17 mouse cellular contexts compared by ENCODE assay signal in the genomic region with DNA sequence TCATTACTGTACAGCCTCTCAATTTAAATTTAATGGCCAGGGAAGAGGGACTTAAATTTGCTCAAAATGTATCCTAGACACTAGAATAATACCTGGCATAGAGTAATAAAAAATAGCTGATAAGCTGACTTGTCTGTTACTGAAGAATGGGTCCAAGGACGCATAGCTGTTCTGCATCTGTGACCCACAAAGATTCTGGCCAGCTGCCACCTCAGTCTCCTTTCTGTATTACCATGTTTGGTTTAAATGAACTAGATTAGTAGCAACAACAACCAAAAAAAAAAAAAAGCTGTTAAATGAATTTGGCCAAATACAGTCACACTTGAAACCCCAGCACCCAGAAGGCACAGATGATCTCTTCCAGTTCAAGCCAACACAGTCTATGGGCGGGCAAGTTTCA. TPM values are rescaled to one million over a fixed set of nuclear protein-coding genes. Genes with fewer than 3 reads are reported as not detected.
DNase-seq lines count a peak whose midpoint lies in the region; ATAC-seq and TF ChIP-seq lines count a peak whose summit lies in the region.
"Had no signal": no experiment of that assay in that cellular context is flagged by ENCODE, and none has a peak within 500 bp of the region (broad histone marks: within the 10 kb centered on the region; RNA-seq: fewer than 3 reads in every experiment).

No protein-coding gene starts in this region.

- TF ChIP-seq CTCF in hindbrain, postnatal 0 days (IDR thresholded peaks at IDR 0.05; ENCODE audit: low read depth), result no peak

- no peak overlapping the region for H3K4me3 ChIP-seq in hindbrain, postnatal 0 days (ENCODE audit: low read length)
- H3K4me3 ChIP-seq: forebrain, embryonic 12.5 days; heart, embryonic 15.5 days; limb, embryonic 15.5 days; midbrain, embryonic 15.5 days had no signal

- peak; percentile 14 to 17 for DNase-seq in cerebellum, adult 18-20 months
- DNase-seq in kidney, postnatal 10 days, result peak; percentile 65
- no peak for DNase-seq in kidney, adult 11 months
- peak; percentile 10 for DNase-seq in right cerebral cortex, postnatal 14 days
- DNase-seq in right cerebral cortex, adult 2 months (ENCODE audit: low spot score in 2 of 2), result no peak
- DNase-seq in hindbrain, postnatal 0 days (ENCODE audit: low spot score), result no peak
- no peak for DNase-seq in cerebellum, postnatal 14 days
- DNase-seq: right cerebral cortex, postnatal 25 days; thymus, postnatal 4 days had no signal

- H3K27me3 ChIP-seq in hindbrain, postnatal 0 days (ENCODE audit: insufficient read depth, low read length), result no peaks in the 10 kb centered on the region
- H3K27me3 ChIP-seq: forebrain, embryonic 12.5 days; heart, embryonic 15.5 days; limb, embryonic 15.5 days; midbrain, embryonic 15.5 days had no signal

- no peaks in the 10 kb centered on the region for H3K4me1 ChIP-seq in hindbrain, postnatal 0 days (ENCODE audit: insufficient read depth, low read length)
- H3K4me1 ChIP-seq: limb, embryonic 15.5 days had no signal

- 92% methylated on average over 2 of the region's 2 CpGs for WGBS in hindbrain, postnatal 0 days

- H3K9me3 ChIP-seq in hindbrain, postnatal 0 days (ENCODE audit: low read length), result no peaks in the 10 kb centered on the region
- H3K9me3 ChIP-seq: heart, embryonic 15.5 days; limb, embryonic 15.5 days had no signal

- no peak overlapping the region for H3K27ac ChIP-seq in hindbrain, postnatal 0 days
- H3K27ac ChIP-seq: forebrain, embryonic 12.5 days; heart, embryonic 15.5 days; hindbrain, embryonic 14.5 days; limb, embryonic 15.5 days; midbrain, embryonic 15.5 days; stomach, postnatal 0 days had no signal

- ATAC-seq in cerebellum, adult (ENCODE audit: insufficient number of reproducible peaks, low FRiP score, low TSS enrichment), result no peak
- no peak for ATAC-seq in hindbrain, postnatal 0 days
- ATAC-seq: intestine, embryonic 16.5 days; midbrain, embryonic 15.5 days had no signal

- no peaks in the 10 kb centered on the region for H3K36me3 ChIP-seq in hindbrain, postnatal 0 days (ENCODE audit: insufficient read depth, low read length)

- H3K9ac ChIP-seq in hindbrain, postnatal 0 days (replicated peaks; ENCODE audit: low read length), result no peak overlapping the region
- H3K9ac ChIP-seq: forebrain, embryonic 12.5 days; heart, embryonic 15.5 days; hindbrain, embryonic 14.5 days; limb, embryonic 15.5 days; midbrain, embryonic 15.5 days had no signal

- H3K4me2 ChIP-seq in hindbrain, postnatal 0 days (ENCODE audit: low read depth, low read length), result no peak overlapping the region
- H3K4me2 ChIP-seq: forebrain, embryonic 12.5 days; heart, embryonic 15.5 days; hindbrain, embryonic 14.5 days; limb, embryonic 15.5 days; midbrain, embryonic 15.5 days had no signal

RNA-seq across cellular contexts. Expression of a gene that starts 7.6 kb away (rescaled TPM):
- 46.7 and 58.0 TPM in 2 replicates for total RNA-seq in hindbrain, postnatal 0 days (2014; rRNA removed)
- polyA plus RNA-seq in hindbrain, postnatal 0 days (2015; fragmentation: Nextera tagmentation; extraction: Ambion mirVana), result 32.9 and 33.9 TPM in 2 replicates

RNA-seq across cellular contexts. Expression of a gene that starts 17.7 kb away (rescaled TPM):
- 10.6 and 14.4 TPM in 2 replicates for total RNA-seq in hindbrain, postnatal 0 days (2014; rRNA removed)
- polyA plus RNA-seq in hindbrain, postnatal 0 days (2015; fragmentation: Nextera tagmentation; extraction: Ambion mirVana), result 29.9 and 31.1 TPM in 2 replicates

Comparison
In these comparisons a context has a peak if more than half of its experiments do, and no peak if none do; other contexts are left out.
1. DNase-seq: peak in cerebellum, adult 18-20 months (2 of 2), kidney, postnatal 10 days (single experiment) and right cerebral cortex, postnatal 14 days (single experiment); none in kidney, adult 11 months (single experiment), right cerebral cortex, adult 2 months (0 of 2), hindbrain, postnatal 0 days (single experiment) and cerebellum, postnatal 14 days (0 of 2).